Mouse (Mus musculus): ENCODE results near the gene Stox2. TPM values are rescaled to one million over a fixed set of nuclear protein-coding genes. Genes with fewer than 3 reads are reported as not detected.
"Not testable (repeated sequence)": the region's sequence is repeated elsewhere in the genome, so short reads cannot be mapped to it uniquely, and the experiment has no call there.

Gene Stox2
- polyA plus RNA-seq, 1 experiment from 2014 or later: 10.3 TPM

DNA sequence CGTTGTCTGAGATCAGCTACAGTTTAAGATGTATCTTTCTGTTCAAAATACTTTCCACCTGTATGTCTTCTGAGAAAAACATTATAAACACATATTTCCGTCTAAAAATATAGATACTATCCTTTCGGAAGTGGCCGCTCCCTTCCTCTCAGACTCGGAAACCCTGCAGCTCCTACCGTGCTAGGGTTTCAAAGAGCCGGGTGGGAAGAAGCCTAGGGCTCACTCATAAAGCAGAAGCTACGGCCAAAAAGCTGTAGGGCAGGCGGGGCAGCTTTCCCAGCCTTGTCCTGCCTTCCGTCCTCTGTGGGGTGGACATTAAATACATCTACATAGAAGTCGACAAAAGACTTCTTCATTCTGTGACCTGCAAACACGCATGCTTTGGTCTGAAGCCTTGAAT lies 6.9 kb downstream of the Stox2 start:
- WGBS: 74% methylated on average over 12 of the region's 12 CpGs
- Histone ChIP-seq H3K4me1 (replicated peaks) (no peaks in the 10 kb centered on the region), H3K9me3 (replicated peaks) (no peaks in the 10 kb centered on the region), H3K27me3 (replicated peaks) (no peaks in the 10 kb centered on the region), H3K9ac (no peak overlapping the region), H3K27ac (ENCODE audit: poor library complexity, severe bottlenecking) (no peak overlapping the region), H3K36me3 (no peaks in the 10 kb centered on the region), H3K4me2 (no peak overlapping the region), H3K4me3 (no peak overlapping the region)
- no peak for ATAC-seq (ENCODE audit: insufficient number of reproducible peaks, low FRiP score)

DNA sequence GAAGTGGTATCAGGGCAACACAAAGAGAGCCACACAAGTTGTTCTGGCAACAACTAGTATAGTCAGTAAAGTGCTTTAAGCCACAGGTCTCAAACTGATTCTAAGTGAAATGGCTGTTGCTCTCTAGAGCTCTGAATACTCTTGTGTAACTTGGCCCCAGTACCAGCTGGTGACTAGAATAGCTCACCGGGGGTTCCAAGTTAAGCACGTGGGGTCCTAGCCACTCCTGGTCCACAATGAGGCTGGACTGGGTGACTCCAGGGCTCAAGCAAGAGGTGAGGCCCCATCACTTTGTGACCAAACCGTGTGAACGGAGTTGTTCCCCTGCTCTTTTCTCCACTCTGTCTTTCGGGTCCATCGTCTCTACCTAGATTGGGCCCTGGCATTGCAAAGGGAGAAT lies 8.2 kb downstream of the Stox2 start:
- H3K4me2 ChIP-seq: no peak overlapping the region
- H3K9ac ChIP-seq: no peak overlapping the region
- no peak overlapping the region for H3K4me3 ChIP-seq
- ATAC-seq (ENCODE audit: insufficient number of reproducible peaks, low FRiP score): no peak
- no peaks in the 10 kb centered on the region for H3K4me1 ChIP-seq (replicated peaks)
- no peaks in the 10 kb centered on the region for H3K36me3 ChIP-seq
- no peaks in the 10 kb centered on the region for H3K27me3 ChIP-seq (replicated peaks)
- 77% methylated on average over 6 of the region's 6 CpGs for WGBS
- no peak overlapping the region for H3K27ac ChIP-seq (ENCODE audit: poor library complexity, severe bottlenecking)
- no peaks in the 10 kb centered on the region for H3K9me3 ChIP-seq (replicated peaks)

DNA sequence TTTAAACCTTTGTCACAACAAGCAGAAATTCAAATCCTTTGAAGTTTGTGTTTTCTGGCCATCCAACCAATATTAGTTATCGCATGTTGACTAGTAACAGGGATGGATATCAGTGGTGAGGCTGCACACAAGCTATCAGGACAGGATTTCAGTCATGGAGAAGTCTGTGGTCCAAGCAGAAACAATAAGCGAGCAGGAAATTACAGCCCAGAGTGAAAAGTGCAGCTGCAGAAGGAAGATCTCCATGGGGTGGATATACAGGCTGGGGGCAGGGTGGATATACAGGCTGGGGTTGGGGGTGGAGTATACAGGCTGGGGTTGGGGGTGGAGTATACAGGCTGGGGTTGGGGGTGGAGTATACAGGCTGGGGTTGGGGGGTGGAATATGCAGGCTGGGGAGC lies 10.3 kb downstream of the Stox2 start:
- Histone ChIP-seq H3K9me3 (replicated peaks) (no peaks in the 10 kb centered on the region), H3K27ac (ENCODE audit: poor library complexity, severe bottlenecking) (no peak overlapping the region), H3K4me1 (replicated peaks) (no peaks in the 10 kb centered on the region; the same call in 1 of the 2 replicates), H3K27me3 (replicated peaks) (no peaks in the 10 kb centered on the region), H3K4me2 (no peak overlapping the region), H3K4me3 (no peak overlapping the region), H3K36me3 (no peaks in the 10 kb centered on the region), H3K9ac (no peak overlapping the region)
- WGBS: 74% methylated on average over 2 of the region's 2 CpGs
- ATAC-seq (ENCODE audit: insufficient number of reproducible peaks, low FRiP score): peak; percentile 42; the same call in 1 of the 2 replicates

DNA sequence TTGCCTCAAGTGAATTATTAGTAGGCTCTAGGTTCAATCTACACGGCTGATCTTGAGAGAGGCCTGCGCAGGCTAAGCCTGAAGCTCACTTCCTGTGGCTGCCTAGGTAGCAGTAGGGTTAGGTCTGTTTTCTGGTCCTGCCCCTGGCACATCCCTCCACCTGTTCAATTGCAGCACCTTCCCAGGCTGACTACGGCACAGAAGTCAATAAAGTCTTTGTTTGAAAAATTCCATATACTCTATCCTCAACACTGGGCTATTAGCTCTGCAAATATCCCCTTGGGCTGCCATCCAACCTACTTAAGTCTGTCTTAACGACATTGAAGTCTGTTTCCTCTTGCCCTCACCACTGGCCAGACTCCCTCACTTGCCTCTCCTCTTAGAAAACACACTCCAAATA lies 10.8 kb downstream of the Stox2 start:
- H3K9ac ChIP-seq: no peak overlapping the region
- 63% methylated on average over 4 of the region's 4 CpGs for WGBS

DNA sequence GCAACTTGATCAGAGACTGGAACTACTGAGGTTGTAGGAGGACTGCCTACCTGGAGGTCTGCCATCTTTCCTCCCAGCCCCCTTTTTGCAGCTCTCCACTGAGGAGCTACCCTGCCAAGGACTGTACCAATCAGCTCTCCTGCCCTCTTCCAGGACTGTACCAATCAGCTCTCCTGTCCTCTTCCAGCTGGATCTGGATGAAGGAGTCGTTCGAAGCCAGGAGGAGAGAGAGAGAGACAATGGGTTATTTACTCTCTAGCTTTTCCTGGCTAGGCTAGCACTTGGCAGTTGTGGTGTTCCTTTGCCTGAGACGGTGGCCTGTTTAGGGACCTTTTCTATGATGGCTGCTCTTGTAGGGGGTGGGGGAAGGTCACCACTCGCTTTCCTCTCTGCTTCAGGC lies 14.9 kb downstream of the Stox2 start:
- no peak for ATAC-seq (ENCODE audit: insufficient number of reproducible peaks, low FRiP score)
- H3K27me3 ChIP-seq (replicated peaks): no peaks in the 10 kb centered on the region
- H3K9ac ChIP-seq: no peak overlapping the region
- H3K36me3 ChIP-seq: no peaks in the 10 kb centered on the region
- H3K9me3 ChIP-seq (replicated peaks): no peaks in the 10 kb centered on the region
- H3K27ac ChIP-seq (ENCODE audit: poor library complexity, severe bottlenecking): no peak overlapping the region
- no peaks in the 10 kb centered on the region; the same call in 1 of the 2 replicates for H3K4me1 ChIP-seq (replicated peaks)
- no peak overlapping the region for H3K4me2 ChIP-seq
- no peak overlapping the region for H3K4me3 ChIP-seq
- WGBS: 60% methylated on average over 4 of the region's 4 CpGs

More for the DNA sequence above, 10.8 kb downstream of the Stox2 start:
- ATAC-seq (ENCODE audit: insufficient number of reproducible peaks, low FRiP score): no peak
- Histone ChIP-seq H3K27me3 (replicated peaks) (no peaks in the 10 kb centered on the region), H3K4me1 (replicated peaks) (no peaks in the 10 kb centered on the region; the same call in 1 of the 2 replicates), H3K27ac (ENCODE audit: poor library complexity, severe bottlenecking) (no peak overlapping the region), H3K9me3 (replicated peaks) (no peaks in the 10 kb centered on the region), H3K4me2 (no peak overlapping the region), H3K36me3 (no peaks in the 10 kb centered on the region), H3K4me3 (no peak overlapping the region)

DNA sequence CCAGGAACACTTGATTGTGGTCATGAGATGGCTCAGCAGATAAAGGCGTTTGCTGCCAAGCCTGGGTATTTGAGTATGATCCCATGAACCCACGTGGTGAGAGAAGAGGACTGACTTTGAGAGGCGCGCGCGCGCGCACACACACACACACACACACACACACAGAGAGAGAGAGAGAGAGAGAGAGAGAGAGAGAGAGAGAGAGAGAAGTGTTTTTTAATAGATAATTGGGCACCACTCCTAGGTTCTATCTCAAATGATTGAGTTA lies 32.0 kb downstream of the Stox2 start:
- not testable (repeated sequence) for H3K36me3 ChIP-seq; ATAC-seq (ENCODE audit: insufficient number of reproducible peaks, low FRiP score); H3K9me3 ChIP-seq (replicated peaks); H3K27ac ChIP-seq (ENCODE audit: poor library complexity, severe bottlenecking)
- H3K4me2 ChIP-seq: peak overlapping the region; percentile 90
- H3K9ac ChIP-seq: peak overlapping the region; percentile 55; the same call in 1 of the 2 replicates
- H3K4me3 ChIP-seq: peak overlapping the region; percentile 63
- WGBS: 4% methylated on average over 8 of the region's 8 CpGs
- peaks cover 53% of the 10 kb centered on the region for H3K27me3 ChIP-seq (replicated peaks)
- H3K4me1 ChIP-seq (replicated peaks): peaks cover 11% of the 10 kb centered on the region; the same call in 1 of the 2 replicates

GRCm38 (mm10) chr8:47413524-47414257 lies 32.5 kb downstream of the Stox2 start:
- peak overlapping the region; percentile 90 for H3K4me2 ChIP-seq
- peaks cover 11% of the 10 kb centered on the region; the same call in 1 of the 2 replicates for H3K4me1 ChIP-seq (replicated peaks)
- no peaks in the 10 kb centered on the region for H3K9me3 ChIP-seq (replicated peaks)
- H3K9ac ChIP-seq: peak overlapping the region; percentile 55
- peaks cover 58% of the 10 kb centered on the region for H3K27me3 ChIP-seq (replicated peaks)
- ATAC-seq (ENCODE audit: insufficient number of reproducible peaks, low FRiP score): peak; percentile 63
- H3K4me3 ChIP-seq: peak overlapping the region; percentile 63
- no peaks in the 10 kb centered on the region for H3K36me3 ChIP-seq
- H3K27ac ChIP-seq (ENCODE audit: poor library complexity, severe bottlenecking): no peak overlapping the region
- under 1% methylated on average over 46 of the region's 46 CpGs for WGBS

DNA sequence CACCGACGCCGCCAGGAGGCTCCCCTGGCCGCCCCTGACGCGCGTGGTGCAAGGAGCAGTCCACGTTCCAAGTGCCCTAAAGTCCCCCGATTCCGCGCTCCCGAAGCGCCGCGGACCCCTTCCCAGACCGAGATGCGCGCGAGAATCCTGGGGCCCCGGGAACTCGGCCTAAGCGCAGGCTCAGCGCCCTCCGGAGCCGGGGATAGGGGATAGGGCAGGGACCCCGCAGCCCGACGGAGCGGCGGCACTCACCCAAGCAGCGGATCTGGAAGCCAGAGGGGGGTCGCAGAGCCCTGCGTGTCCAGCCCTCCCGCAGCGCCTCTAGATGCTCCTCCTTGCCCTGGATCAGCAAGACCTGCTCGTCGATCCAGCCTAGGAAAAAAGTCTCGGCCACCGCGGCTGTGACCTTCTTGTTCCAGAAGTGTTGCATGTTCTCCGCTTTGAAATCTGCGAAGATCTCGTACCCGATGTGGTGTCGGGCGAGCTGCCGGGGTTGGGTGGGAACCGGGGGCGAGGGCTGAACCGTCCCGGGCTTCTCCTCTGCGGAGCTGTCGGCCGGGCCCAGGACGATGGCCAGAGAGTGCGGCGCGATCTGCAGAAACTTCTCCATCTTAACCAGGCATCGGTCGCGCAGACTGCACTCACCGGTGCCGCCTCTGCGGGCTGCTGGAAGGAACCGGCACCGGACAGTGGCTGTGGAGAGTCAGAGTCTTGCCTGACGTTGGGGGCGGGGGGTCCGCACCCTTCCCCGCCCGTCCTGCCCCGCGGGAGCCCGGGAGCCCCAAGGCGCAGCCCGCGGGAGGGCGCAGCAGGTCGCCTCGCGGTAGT lies 33.3 kb downstream of the Stox2 start:
- H3K9me3 ChIP-seq (replicated peaks): no peaks in the 10 kb centered on the region
- WGBS: under 1% methylated on average over 79 of the region's 81 CpGs
- H3K27ac ChIP-seq (ENCODE audit: poor library complexity, severe bottlenecking): no peak overlapping the region
- peak overlapping the region; percentile 90 for H3K4me2 ChIP-seq
- H3K27me3 ChIP-seq (replicated peaks): peaks cover 65% of the 10 kb centered on the region
- peaks cover 11% of the 10 kb centered on the region; the same call in 1 of the 2 replicates for H3K4me1 ChIP-seq (replicated peaks)
- no peaks in the 10 kb centered on the region for H3K36me3 ChIP-seq
- peak overlapping the region; percentile 55 for H3K9ac ChIP-seq
- ATAC-seq (ENCODE audit: insufficient number of reproducible peaks, low FRiP score): peak; percentile 58
- H3K4me3 ChIP-seq: peak overlapping the region; percentile 63

DNA sequence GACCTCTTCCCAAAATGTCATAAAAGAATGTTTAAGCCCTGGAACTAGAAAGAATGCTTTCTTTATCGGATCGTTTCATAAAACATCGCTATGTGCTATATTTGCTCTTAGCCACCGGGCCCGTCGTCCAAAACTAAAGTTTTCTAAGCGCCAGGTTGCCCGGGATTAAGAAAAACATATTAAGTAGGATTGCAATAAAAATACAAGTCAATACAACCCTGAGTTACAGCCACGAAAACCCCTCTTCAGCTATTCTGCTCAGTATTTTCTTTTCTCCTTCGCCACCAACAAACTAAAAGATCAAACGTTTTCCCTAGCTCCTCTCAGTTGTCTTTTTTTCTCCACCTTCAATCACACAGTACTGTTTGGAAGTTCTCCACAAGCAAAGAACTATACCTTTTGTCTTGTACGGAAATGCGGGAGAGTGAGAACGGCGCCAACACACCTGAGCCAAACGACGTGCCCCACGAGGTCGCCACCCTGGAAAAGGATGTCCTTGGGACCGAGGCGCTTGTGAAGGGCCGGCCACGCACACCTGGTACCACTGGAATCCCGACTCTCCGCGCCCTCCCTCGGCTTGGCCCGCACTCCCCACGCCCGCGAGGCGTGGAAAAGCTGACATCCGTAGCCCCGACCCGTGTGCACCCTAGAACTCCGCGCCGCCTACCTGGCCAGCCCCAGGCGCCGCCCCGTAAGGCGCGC lies 34.0 kb downstream of the Stox2 start:
- H3K27me3 ChIP-seq (replicated peaks): peaks cover 71% of the 10 kb centered on the region
- H3K9ac ChIP-seq: peak overlapping the region; percentile 55
- no peak for ATAC-seq (ENCODE audit: insufficient number of reproducible peaks, low FRiP score)
- peak overlapping the region; percentile 90 for H3K4me2 ChIP-seq
- 0 out of 2 replicates have a peak, but pooled peaks cover 5% of the 10 kb centered on the region for H3K9me3 ChIP-seq (replicated peaks)
- H3K4me1 ChIP-seq (replicated peaks): peaks cover 11% of the 10 kb centered on the region; the same call in 1 of the 2 replicates
- no peaks in the 10 kb centered on the region for H3K36me3 ChIP-seq
- H3K4me3 ChIP-seq: peak overlapping the region; percentile 63
- no peak overlapping the region for H3K27ac ChIP-seq (ENCODE audit: poor library complexity, severe bottlenecking)
- WGBS: 1% methylated on average over 43 of the region's 43 CpGs

- Histone ChIP-seq H3K27ac (ENCODE audit: poor library complexity, severe bottlenecking) (no peak overlapping the region), H3K4me2 (no peak overlapping the region), H3K4me1 (replicated peaks) (peaks cover 11% of the 10 kb centered on the region; the same call in 1 of the 2 replicates), H3K4me3 (no peak overlapping the region), H3K27me3 (replicated peaks) (peaks cover 70% of the 10 kb centered on the region), H3K9me3 (replicated peaks) (0 out of 2 replicates have a peak, but pooled peaks cover 5% of the 10 kb centered on the region), H3K36me3 (no peaks in the 10 kb centered on the region), H3K9ac (no peak overlapping the region)
- 7% methylated on average over 12 of the region's 12 CpGs for WGBS
- ATAC-seq (ENCODE audit: insufficient number of reproducible peaks, low FRiP score): no peak
Measured at GRCm38 (mm10) chr8:47411321-47411720, 34.8 kb downstream of the Stox2 start.

DNA sequence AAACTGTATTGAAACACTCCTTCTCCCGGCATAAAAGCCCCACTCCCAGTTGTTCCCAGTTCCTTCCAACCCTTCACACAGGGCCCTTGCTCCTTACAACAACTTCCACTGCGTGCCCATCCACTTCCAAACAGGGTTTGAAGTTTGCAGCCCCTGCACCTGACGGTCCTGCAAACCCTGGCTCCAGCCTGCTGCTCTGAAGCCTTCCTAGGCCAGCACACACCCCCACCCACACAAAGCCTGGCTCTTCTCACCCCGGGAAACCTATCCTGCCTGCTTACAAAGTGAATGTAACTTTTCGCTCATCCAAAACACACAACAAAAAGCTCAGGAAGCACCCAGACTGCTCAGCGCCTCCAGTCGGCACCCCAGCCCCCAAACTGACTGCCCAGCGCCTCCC lies 37.1 kb downstream of the Stox2 start:
- H3K4me3 ChIP-seq: peak overlapping the region; percentile 8; the same call in 1 of the 2 replicates

More for the DNA sequence above, 37.1 kb downstream of the Stox2 start:
- H3K9me3 ChIP-seq (replicated peaks): 0 out of 2 replicates have a peak, but pooled peaks cover 5% of the 10 kb centered on the region
- H3K4me1 ChIP-seq (replicated peaks): peaks cover 9% of the 10 kb centered on the region; the same call in 1 of the 2 replicates
- peak overlapping the region; percentile 21 for H3K4me2 ChIP-seq
- H3K9ac ChIP-seq: no peak overlapping the region
- ATAC-seq (ENCODE audit: insufficient number of reproducible peaks, low FRiP score): no peak
- no peaks in the 10 kb centered on the region for H3K36me3 ChIP-seq
- no peak overlapping the region for H3K27ac ChIP-seq (ENCODE audit: poor library complexity, severe bottlenecking)
- H3K27me3 ChIP-seq (replicated peaks): peaks cover 59% of the 10 kb centered on the region
- 7% methylated on average over 8 of the region's 8 CpGs for WGBS

Measured in heart, embryonic 12.5 days (tissue).